Mouse (Mus musculus): Measurements from ENCODE around the gene Arhgap8. TPM values are rescaled to one million over a fixed set of nuclear protein-coding genes. Genes with fewer than 3 reads are reported as not detected.
"Not testable (repeated sequence)": the region's sequence is repeated elsewhere in the genome, so short reads cannot be mapped to it uniquely, and the experiment has no call there.

Arhgap8 gene
- polyA plus RNA-seq, 1 experiment from 2014 or later = 4.1 TPM

DNA sequence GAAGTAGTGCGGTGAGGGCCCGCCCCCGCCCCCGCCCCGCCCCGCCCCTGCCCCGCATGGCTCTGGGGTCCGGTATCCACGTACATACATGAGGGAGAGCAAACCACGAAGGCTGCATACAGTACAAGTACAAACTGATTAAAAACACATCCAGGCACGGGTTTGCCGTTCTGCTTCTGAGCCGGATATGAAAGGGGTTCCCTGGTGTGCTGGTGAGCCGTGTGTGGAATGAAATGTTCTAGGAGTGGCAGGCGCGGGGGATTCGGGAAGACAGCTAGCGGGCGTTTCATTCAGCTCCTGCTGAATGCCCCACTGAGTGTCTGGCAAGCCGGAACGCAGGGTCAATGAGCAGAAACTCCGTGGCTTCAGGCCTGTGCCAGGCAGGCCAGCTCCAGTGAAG lies 36.6 kb downstream of the Arhgap8 start:
- Histone ChIP-seq H3K4me1 (peaks cover 22% of the 10 kb centered on the region), H3K27me3 (ENCODE audit: low read depth, poor library complexity, severe bottlenecking) (peaks cover 33% of the 10 kb centered on the region), H3K9me3 (replicated peaks) (no peaks in the 10 kb centered on the region), H3K4me3 (peak overlapping the region; percentile 44), H3K36me3 (no peaks in the 10 kb centered on the region), H3K27ac (no peak overlapping the region)
- DNase-seq (ENCODE audit: low spot score) = peak; percentile 52
- WGBS = 4% methylated on average over 22 of the region's 22 CpGs

DNA sequence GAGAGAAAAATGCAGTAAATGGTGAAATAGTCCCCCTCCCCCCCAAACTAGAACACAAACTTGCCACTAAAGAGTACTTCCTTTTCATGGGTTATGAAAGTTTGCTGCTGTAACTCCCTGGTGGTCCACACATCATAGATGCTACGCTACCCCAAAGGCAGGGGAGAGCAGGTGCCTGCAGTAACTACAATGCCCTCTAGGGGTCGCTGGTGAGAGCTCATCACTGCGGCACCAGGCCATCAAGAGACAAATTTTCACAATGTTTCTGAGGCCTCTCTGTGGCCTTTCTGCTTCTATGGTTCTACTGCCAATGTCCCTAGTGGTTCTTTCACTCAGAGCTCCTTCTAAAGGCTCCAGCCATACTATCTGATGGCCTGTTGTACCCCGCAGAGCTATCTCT lies 38.6 kb downstream of the Arhgap8 start:
- peaks cover 33% of the 10 kb centered on the region for H3K27me3 ChIP-seq (ENCODE audit: low read depth, poor library complexity, severe bottlenecking)
- 33% methylated on average over 4 of the region's 4 CpGs for whole genome bisulfite sequencing
- peak; percentile 76 for DNase-seq (ENCODE audit: low spot score)
- H3K4me3 ChIP-seq = no peak overlapping the region
- no peaks in the 10 kb centered on the region for H3K9me3 ChIP-seq (replicated peaks)
- H3K36me3 ChIP-seq = no peaks in the 10 kb centered on the region
- H3K27ac ChIP-seq = no peak overlapping the region
- H3K4me1 ChIP-seq = peaks cover 26% of the 10 kb centered on the region

- no peak for DNase-seq (ENCODE audit: low spot score)
- no peaks in the 10 kb centered on the region for H3K9me3 ChIP-seq (replicated peaks)
- no peak overlapping the region for H3K4me3 ChIP-seq
- H3K36me3 ChIP-seq = no peaks in the 10 kb centered on the region
- H3K27ac ChIP-seq = no peak overlapping the region
- H3K4me1 ChIP-seq = peaks cover 14% of the 10 kb centered on the region
- WGBS = 81% methylated on average over 8 of the region's 8 CpGs
- H3K27me3 ChIP-seq (ENCODE audit: low read depth, poor library complexity, severe bottlenecking) = peaks cover 4% of the 10 kb centered on the region
Observed at GRCm38 (mm10) chr15:84762712-84763422, 43.0 kb downstream of the Arhgap8 start.

GRCm38 (mm10) chr15:84763423-84763812 lies 43.6 kb downstream of the Arhgap8 start:
- no peak overlapping the region for H3K27ac ChIP-seq
- no peaks in the 10 kb centered on the region for H3K36me3 ChIP-seq
- no peaks in the 10 kb centered on the region for H3K9me3 ChIP-seq (replicated peaks)
- H3K27me3 ChIP-seq (ENCODE audit: low read depth, poor library complexity, severe bottlenecking) = no peaks in the 10 kb centered on the region
- DNase-seq (ENCODE audit: low spot score) = no peak
- no peak overlapping the region for H3K4me3 ChIP-seq
- WGBS = 44% methylated on average over 7 of the region's 7 CpGs
- peaks cover 14% of the 10 kb centered on the region for H3K4me1 ChIP-seq

- DNase-seq (ENCODE audit: low spot score) = no peak
- H3K4me3 ChIP-seq = no peak overlapping the region
- no peaks in the 10 kb centered on the region for H3K9me3 ChIP-seq (replicated peaks)
- no peak overlapping the region for H3K27ac ChIP-seq
- 39% methylated on average over 10 of the region's 10 CpGs for WGBS
- peaks cover 19% of the 10 kb centered on the region for H3K4me1 ChIP-seq
- H3K36me3 ChIP-seq = no peaks in the 10 kb centered on the region
- no peaks in the 10 kb centered on the region for H3K27me3 ChIP-seq (ENCODE audit: low read depth, poor library complexity, severe bottlenecking)
Observed at GRCm38 (mm10) chr15:84766621-84767020, 46.8 kb downstream of the Arhgap8 start.

GRCm38 (mm10) chr15:84768531-84768930 lies 48.7 kb downstream of the Arhgap8 start:
- not testable (repeated sequence) for H3K4me3 ChIP-seq; H3K9me3 ChIP-seq (replicated peaks); DNase-seq (ENCODE audit: low spot score); H3K27ac ChIP-seq; H3K36me3 ChIP-seq; H3K27me3 ChIP-seq (ENCODE audit: low read depth, poor library complexity, severe bottlenecking)
- WGBS = 92% methylated on average over 4 of the region's 4 CpGs
- peaks cover 17% of the 10 kb centered on the region for H3K4me1 ChIP-seq

DNA sequence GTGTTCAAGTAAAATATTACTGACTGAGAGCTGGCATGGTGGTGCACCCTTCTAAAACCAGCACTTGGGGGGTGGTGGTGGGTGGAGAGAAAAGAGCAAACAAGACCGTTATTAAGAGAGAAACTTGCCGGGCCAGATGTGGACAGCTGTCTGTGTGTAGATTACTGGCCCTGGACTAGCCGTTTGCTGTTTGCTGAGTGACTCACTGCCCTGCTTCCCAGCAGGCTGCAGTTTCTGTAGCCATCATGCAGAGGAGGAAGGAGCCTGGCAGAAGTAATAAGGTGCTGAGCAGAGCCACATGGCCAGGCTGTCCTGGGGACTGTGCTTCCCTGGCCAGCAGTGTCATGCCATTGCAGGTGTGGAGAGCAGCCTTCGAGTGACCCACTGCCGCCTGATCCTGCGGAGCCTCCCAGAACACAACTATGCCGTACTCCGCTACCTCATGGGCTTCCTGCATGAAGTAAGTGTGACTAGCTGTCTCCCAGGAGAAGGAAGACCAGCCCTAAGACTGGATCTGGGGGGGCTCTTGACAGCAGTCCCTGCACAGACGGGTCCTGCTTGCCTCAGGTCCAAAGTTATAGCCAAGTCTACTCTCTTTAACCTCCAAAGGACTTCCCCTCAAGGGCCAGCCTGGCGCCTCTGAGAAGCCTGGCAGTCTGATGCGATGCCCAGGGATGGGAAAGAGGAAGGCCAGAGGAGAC lies 49.9 kb downstream of the Arhgap8 start:
- no peaks in the 10 kb centered on the region for H3K27me3 ChIP-seq (ENCODE audit: low read depth, poor library complexity, severe bottlenecking)
- no peaks in the 10 kb centered on the region for H3K9me3 ChIP-seq (replicated peaks)
- H3K4me1 ChIP-seq = peaks cover 19% of the 10 kb centered on the region
- H3K4me3 ChIP-seq = no peak overlapping the region
- H3K27ac ChIP-seq = 0 out of 2 replicates have a peak overlapping the region, but pooled peaks have one; percentile 25
- DNase-seq (ENCODE audit: low spot score) = no peak
- 82% methylated on average over 11 of the region's 11 CpGs for WGBS
- H3K36me3 ChIP-seq = no peaks in the 10 kb centered on the region

DNA sequence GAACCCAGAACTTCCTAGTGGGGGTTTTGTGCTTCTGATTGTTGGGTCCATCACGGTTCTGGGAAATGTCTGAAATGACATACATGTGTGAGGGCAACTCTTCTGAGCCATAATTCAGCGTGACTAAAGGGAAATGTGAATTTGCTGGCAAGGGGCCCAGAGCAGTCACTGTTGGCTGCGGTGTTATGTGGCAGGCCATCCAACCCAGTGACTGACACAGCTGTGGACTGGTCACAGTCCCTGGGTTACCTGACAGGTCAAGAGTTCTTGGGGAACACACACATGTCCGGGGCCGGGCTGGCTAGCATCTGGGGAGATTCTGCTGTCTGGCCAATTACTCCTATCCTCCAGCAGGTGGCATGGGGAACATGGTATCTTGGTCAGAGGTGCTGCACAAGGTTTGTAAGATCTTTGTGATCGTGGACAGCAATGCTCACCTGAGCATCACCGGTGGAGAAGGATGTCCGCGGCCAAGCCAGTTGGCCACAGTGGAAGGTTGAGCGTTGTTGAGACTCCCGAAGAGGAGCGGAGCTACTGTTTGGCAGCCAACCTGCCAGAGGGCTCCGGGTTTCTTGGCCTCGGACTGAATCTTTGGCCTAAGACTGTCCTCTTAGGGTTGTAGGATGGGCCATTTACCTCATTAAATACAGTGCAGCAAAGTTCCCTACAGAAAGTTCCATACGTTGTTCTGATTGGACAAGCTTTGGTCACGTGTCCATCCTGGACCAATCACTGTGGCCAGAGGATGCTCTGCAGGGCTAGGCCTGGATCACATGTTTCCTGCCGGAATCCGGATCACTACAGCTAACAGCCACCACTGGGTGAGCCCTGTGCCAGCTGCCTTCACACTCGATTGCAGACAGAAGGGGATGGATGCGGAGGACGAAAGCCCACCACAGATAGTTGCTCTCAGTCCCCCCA lies 52.6 kb downstream of the Arhgap8 start:
- H3K4me1 ChIP-seq = peaks cover 29% of the 10 kb centered on the region
- H3K27ac ChIP-seq = no peak overlapping the region
- H3K27me3 ChIP-seq (ENCODE audit: low read depth, poor library complexity, severe bottlenecking) = no peaks in the 10 kb centered on the region
- no peaks in the 10 kb centered on the region for H3K36me3 ChIP-seq
- H3K4me3 ChIP-seq = no peak overlapping the region
- 83% methylated on average over 21 of the region's 21 CpGs for WGBS
- no peaks in the 10 kb centered on the region for H3K9me3 ChIP-seq (replicated peaks)
- DNase-seq (ENCODE audit: low spot score) = no peak

DNA sequence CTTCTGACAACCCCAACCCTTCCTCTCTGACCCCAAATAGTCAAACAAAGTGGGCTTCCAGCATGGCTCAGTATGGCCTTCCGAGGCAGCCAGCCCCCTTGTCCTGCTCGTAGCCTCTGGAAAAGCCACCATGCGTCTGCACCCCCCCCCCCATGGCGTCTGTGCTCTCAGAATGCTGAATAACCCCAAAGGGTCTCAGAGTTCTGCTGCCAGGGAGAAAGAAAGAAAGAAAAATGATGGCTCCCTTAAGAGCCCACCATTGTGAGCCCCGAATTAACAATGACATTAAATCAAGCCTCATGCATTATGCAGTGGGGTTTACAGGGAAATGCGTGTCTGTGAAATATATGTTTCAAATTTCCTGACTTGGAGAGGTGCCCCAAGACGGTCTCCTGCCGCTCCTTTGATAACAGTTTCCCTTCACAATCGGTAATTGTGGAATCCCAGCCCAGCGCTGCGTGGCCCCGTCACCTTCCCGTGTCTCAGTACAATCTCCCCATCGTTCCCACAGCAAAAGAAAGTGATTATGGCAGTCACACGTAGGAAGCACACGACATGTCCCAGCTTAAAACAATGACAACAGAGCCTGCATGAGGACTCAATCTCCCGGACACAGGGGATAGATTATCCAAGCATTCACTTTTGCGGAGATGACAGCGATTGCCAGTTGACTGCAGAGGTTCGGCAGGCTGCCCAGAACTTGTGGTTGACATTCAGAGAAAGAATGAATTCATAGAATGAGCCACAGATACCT lies 55.7 kb downstream of the Arhgap8 start:
- no peaks in the 10 kb centered on the region for H3K9me3 ChIP-seq (replicated peaks)
- H3K27ac ChIP-seq = 0 out of 2 replicates have a peak overlapping the region, but pooled peaks have one; percentile 59
- H3K36me3 ChIP-seq = no peaks in the 10 kb centered on the region
- no peak for DNase-seq (ENCODE audit: low spot score)
- 76% methylated on average over 20 of the region's 20 CpGs for WGBS
- peaks cover 23% of the 10 kb centered on the region for H3K4me1 ChIP-seq
- no peaks in the 10 kb centered on the region for H3K27me3 ChIP-seq (ENCODE audit: low read depth, poor library complexity, severe bottlenecking)
- no peak overlapping the region for H3K4me3 ChIP-seq

GRCm38 (mm10) chr15:84778587-84778986 lies 58.7 kb downstream of the Arhgap8 start:
- 69% methylated on average over 5 of the region's 5 CpGs for WGBS
- no peaks in the 10 kb centered on the region for H3K9me3 ChIP-seq (replicated peaks)
- no peak overlapping the region for H3K4me3 ChIP-seq
- H3K4me1 ChIP-seq = peaks cover 15% of the 10 kb centered on the region
- H3K27ac ChIP-seq = no peak overlapping the region
- H3K36me3 ChIP-seq = no peaks in the 10 kb centered on the region
- H3K27me3 ChIP-seq (ENCODE audit: low read depth, poor library complexity, severe bottlenecking) = no peaks in the 10 kb centered on the region
- DNase-seq (ENCODE audit: low spot score) = no peak

DNA sequence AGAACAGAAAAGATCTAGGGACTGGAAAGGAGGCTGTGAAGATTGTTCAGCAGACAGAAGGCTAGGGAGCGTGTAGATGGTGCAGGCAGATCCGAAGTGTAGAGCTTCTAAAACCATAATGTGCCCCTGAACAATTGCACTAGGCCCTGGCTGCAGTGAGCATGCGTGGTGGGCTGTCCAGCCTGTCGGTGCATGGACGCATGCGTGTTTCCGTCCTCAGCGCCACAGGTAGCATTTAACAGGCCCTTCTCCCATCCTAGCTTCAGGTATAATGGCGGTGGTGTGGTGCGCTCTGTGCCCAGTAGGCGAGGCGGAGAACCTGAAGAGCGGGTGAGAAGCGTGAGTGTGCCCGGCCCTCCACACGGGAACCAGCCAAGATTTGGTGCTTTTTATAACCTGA lies 65.0 kb downstream of the Arhgap8 start:
- Histone ChIP-seq H3K9me3 (replicated peaks) (no peaks in the 10 kb centered on the region), H3K27me3 (ENCODE audit: low read depth, poor library complexity, severe bottlenecking) (no peaks in the 10 kb centered on the region), H3K36me3 (peaks cover 27% of the 10 kb centered on the region), H3K4me1 (no peaks in the 10 kb centered on the region), H3K4me3 (no peak overlapping the region), H3K27ac (no peak overlapping the region)
- 97% methylated on average over 16 of the region's 16 CpGs for WGBS
- no peak for DNase-seq (ENCODE audit: low spot score)

DNA sequence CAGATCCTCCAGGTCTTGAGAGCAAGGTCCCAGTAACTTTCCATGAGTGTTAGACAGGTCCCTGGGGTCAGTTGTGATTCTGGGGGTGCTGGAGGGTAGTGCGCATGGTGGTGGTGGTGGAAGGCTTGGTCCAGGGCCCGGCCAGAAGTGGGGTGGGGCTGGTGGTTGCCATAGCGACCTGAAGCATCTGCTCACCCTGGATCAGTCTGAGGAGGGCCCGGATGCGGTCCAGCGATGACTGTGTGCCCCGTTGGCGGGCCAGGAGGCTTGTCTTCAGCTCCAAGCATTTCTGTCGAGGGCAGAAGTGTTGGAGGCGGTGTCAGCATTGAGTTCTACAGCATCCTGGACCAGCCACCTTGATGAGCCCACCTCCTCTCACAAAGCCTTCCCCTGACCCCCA lies 67.3 kb downstream of the Arhgap8 start:
- Histone ChIP-seq H3K36me3 (peaks cover 43% of the 10 kb centered on the region), H3K27ac (no peak overlapping the region), H3K4me1 (no peaks in the 10 kb centered on the region), H3K9me3 (replicated peaks) (no peaks in the 10 kb centered on the region), H3K4me3 (no peak overlapping the region), H3K27me3 (ENCODE audit: low read depth, poor library complexity, severe bottlenecking) (no peaks in the 10 kb centered on the region)
- WGBS = 89% methylated on average over 10 of the region's 10 CpGs
- DNase-seq (ENCODE audit: low spot score) = no peak

Measured in limb, embryonic 10.5 days (tissue).